Mouse (Mus musculus) limb, embryonic 14.5 days (tissue): ENCODE measurements at regions not wholly inside any gene's neighbourhood (a gene's known extent, or its start where the extent isn't known, plus 50 kb on each side); places are given as distances from the start of the nearest gene placed in this dataset.

ENCODE experiments used
- ATAC-seq: fragments of 200-750 bp; cut with Nextera tagmentation; 2 replicates; pipeline ENCODE4 v1.8.0; 2017; ENCODE audit warnings: low read depth, moderate number of reproducible peaks, moderate TSS enrichment; ENCODE audit not compliant: low FRiP score
- DNase-seq: peaks from one replicate; pipeline ENCODE4 v3.0.0-alpha.2; 2015; ENCODE audit warnings: low spot score
- H3K27ac ChIP-seq: fragments of 300-500 bp; sonication (generic); replicated peaks from 2 replicates; pipeline ENCODE4 v1.5.1; 2014; ENCODE audit warnings: low read depth, mild to moderate bottlenecking, low read length, moderate library complexity, mixed read lengths
- H3K27me3 ChIP-seq: fragments of 300-500 bp; sonication (generic); 2 replicates; pipeline ENCODE4 v1.6.1; 2014; ENCODE audit warnings: low read length, mixed read lengths; ENCODE audit not compliant: control insufficient read depth, insufficient read depth
- H3K36me3 ChIP-seq: fragments of 300-500 bp; sonication (generic); 2 replicates; pipeline ENCODE4 v1.6.1; 2014; ENCODE audit warnings: mild to moderate bottlenecking, low read length, moderate library complexity, mixed read lengths; ENCODE audit not compliant: control insufficient read depth, insufficient read depth
- H3K4me1 ChIP-seq: fragments of 300-500 bp; sonication (generic); 2 replicates; pipeline ENCODE4 v1.6.1; 2014; ENCODE audit warnings: antibody characterized with exemption, low read length, mixed read lengths; ENCODE audit not compliant: control insufficient read depth, insufficient read depth
- H3K4me2 ChIP-seq: fragments of 300-500 bp; sonication (generic); replicated peaks from 2 replicates; pipeline ENCODE4 v1.6.1; 2014; ENCODE audit warnings: low read depth, mild to moderate bottlenecking, low read length, moderate library complexity; ENCODE audit not compliant: severe bottlenecking
- H3K4me3 ChIP-seq: fragments of 300-500 bp; sonication (generic); replicated peaks from 2 replicates; pipeline ENCODE4 v1.5.1; 2014; ENCODE audit warnings: low read length
- H3K9ac ChIP-seq: fragments of 300-500 bp; sonication (generic); 2 replicates; pipeline ENCODE4 v1.6.1; 2014; ENCODE audit warnings: mild to moderate bottlenecking, low read depth, low read length, moderate library complexity; ENCODE audit not compliant: severe bottlenecking
- H3K9me3 ChIP-seq: fragments of 300-500 bp; sonication (generic); 2 replicates; pipeline ENCODE4 v1.6.1; 2016; ENCODE audit warnings: low read length; ENCODE audit not compliant: control insufficient read depth
- POLR2A ChIP-seq: fragments of 200-500 bp; IDR thresholded peaks from 2 replicates; pipeline ENCODE4 v1.8.0; 2012; ENCODE audit warnings: inconsistent platforms, mild to moderate bottlenecking, moderate library complexity, borderline replicate concordance; ENCODE audit not compliant: insufficient read depth, insufficient read length; ENCODE audit errors: extremely low read depth
- WGBS: fragments of 180-500 bp; shearing (Covaris S2); extraction: QIAGEN DNeasy Blood & Tissue Kit; methylation state at CpG from one replicate; pipeline ENCODE4 v1.1.7; 2014; 5-methylcytosine and 5-hydroxymethylcytosine counted together

DNA sequence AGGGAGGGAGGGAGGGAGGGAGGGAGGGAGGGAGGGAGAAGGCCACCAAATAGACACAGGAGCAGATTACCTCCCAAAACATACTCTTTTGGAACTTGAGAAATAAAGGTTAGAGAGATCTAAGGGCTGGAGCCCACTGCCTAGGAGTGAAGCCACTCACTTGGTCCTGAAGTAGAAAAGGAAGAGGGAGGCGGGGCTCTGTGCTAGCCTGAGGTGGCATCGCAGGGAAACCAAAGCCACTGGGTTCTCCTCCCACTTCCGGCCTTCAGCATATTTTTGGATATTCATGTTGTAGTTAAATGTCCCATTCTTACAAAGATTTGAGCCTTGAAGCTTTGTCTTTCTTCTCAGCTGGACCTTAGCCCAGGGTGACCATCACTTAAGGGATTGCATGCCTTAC lies 147.6 kb downstream of the Rpl14 start:
- H3K27me3 ChIP-seq = no peaks in the 10 kb centered on the region
- WGBS = 85% methylated on average over 3 of the region's 3 CpGs
- H3K4me1 ChIP-seq = peaks cover 5% of the 10 kb centered on the region; the same call in 1 of the 2 replicates
- no peak overlapping the region for H3K27ac ChIP-seq
- H3K9ac ChIP-seq = no peak overlapping the region
- H3K9me3 ChIP-seq = no peaks in the 10 kb centered on the region; the same call in 1 of the 2 replicates
- ATAC-seq = no peak
- no peak for TF ChIP-seq POLR2A
- H3K4me3 ChIP-seq = no peak overlapping the region
- DNase-seq = no peak
- H3K36me3 ChIP-seq = no peaks in the 10 kb centered on the region
- H3K4me2 ChIP-seq = no peak overlapping the region

DNA sequence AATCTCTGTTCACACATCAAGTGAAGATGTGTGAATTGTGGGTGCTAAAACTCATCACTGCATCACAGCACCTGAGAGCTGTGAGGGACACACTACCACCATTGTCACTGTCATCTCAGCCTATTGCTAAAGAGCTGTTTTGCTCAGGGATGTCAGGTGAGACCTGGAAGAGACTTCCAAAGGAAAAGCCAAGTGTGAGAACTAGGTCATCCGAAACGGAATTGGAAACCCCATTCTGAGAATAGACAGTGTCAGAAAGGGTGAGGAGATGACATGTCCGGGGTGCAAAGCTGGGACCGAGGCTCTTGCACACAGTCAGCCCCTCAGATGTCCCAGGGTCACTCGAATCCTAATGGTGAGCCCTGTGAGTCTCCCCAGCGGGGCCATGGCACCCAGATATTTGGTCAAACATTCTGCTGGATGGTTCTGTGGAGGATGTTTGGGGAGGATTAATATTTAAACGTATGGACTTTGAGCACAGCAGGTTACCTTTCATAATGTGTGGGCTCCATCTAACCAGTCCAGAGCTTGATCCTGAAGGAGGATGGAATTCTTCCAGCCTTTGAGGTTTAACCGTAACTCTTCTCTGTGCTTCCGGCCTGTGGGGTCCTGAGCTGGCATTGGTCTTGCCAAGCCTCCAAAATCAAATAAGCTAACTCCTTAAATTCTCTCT lies 150.3 kb downstream of the Rpl14 start:
- no peaks in the 10 kb centered on the region for H3K4me1 ChIP-seq
- WGBS = 89% methylated on average over 9 of the region's 9 CpGs
- H3K36me3 ChIP-seq = no peaks in the 10 kb centered on the region
- no peaks in the 10 kb centered on the region for H3K27me3 ChIP-seq
- H3K9ac ChIP-seq = no peak overlapping the region
- H3K4me3 ChIP-seq = no peak overlapping the region
- H3K9me3 ChIP-seq = no peaks in the 10 kb centered on the region; the same call in 1 of the 2 replicates
- H3K27ac ChIP-seq = no peak overlapping the region
- no peak for DNase-seq
- TF ChIP-seq POLR2A = no peak
- ATAC-seq = no peak
- no peak overlapping the region for H3K4me2 ChIP-seq

DNA sequence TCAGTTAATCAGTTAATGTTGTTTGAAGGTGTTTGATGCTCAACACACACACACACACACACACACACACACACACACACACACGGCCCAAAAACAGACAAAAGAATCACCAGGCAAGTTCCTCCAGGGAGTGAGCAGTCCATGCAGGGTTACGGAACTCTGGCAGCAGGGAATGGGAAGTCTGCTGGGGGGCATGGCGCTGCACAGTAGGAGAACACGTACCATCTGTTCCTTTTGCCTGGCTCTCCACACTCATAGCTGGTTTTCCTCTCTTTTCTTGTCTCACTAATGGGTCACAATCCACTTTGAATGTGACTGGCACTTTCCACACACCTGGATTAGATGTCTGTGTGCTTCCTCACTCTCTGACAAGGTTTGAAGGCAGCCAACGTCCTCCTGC lies 151.8 kb downstream of the Rpl14 start:
- no peak overlapping the region for H3K27ac ChIP-seq
- 67% methylated on average over 5 of the region's 5 CpGs for WGBS
- H3K27me3 ChIP-seq = no peaks in the 10 kb centered on the region
- ATAC-seq (no peak), DNase-seq (no peak)
- H3K4me2 ChIP-seq = no peak overlapping the region
- H3K9me3 ChIP-seq = 0 out of 2 replicates have a peak, but pooled peaks cover 2% of the 10 kb centered on the region
- no peak overlapping the region for H3K9ac ChIP-seq
- H3K4me3 ChIP-seq = no peak overlapping the region
- no peak for TF ChIP-seq POLR2A
- H3K36me3 ChIP-seq = no peaks in the 10 kb centered on the region
- no peaks in the 10 kb centered on the region for H3K4me1 ChIP-seq

DNA sequence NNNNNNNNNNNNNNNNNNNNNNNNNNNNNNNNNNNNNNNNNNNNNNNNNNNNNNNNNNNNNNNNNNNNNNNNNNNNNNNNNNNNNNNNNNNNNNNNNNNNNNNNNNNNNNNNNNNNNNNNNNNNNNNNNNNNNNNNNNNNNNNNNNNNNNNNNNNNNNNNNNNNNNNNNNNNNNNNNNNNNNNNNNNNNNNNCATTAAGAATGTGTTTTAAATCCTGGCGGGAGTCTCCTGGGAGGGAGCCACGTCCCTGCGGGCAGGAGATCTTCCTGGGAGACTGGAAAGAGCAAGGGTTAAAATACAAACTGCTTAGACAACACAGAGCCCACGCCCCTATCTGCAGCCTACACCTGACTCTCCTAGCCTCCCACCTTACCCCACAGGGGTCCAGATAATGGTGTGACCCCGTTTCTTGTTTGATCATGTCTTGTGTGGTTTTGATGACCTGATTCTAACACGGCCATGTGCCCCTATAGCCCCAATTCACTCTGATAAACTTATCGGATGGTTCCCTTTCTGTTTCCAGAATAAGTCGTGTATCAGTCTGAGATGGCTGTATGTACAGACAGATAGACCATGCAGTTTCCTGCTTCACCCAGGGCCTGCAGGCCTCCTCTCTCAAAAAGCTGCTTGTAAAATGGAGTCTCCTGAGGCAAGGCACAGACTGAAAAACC lies 160.8 kb downstream of the Rpl14 start:
- H3K36me3 ChIP-seq = no peaks in the 10 kb centered on the region
- no peak for DNase-seq
- no peak for ATAC-seq
- no peak overlapping the region for H3K27ac ChIP-seq
- no peak for TF ChIP-seq POLR2A
- WGBS = 23% methylated on average over 8 of the region's 8 CpGs
- H3K4me3 ChIP-seq = no peak overlapping the region
- H3K27me3 ChIP-seq = no peaks in the 10 kb centered on the region
- H3K9me3 ChIP-seq = 0 out of 2 replicates have a peak, but pooled peaks cover 1% of the 10 kb centered on the region
- H3K4me2 ChIP-seq = no peak overlapping the region
- H3K9ac ChIP-seq = no peak overlapping the region
- H3K4me1 ChIP-seq = peaks cover 30% of the 10 kb centered on the region

DNA sequence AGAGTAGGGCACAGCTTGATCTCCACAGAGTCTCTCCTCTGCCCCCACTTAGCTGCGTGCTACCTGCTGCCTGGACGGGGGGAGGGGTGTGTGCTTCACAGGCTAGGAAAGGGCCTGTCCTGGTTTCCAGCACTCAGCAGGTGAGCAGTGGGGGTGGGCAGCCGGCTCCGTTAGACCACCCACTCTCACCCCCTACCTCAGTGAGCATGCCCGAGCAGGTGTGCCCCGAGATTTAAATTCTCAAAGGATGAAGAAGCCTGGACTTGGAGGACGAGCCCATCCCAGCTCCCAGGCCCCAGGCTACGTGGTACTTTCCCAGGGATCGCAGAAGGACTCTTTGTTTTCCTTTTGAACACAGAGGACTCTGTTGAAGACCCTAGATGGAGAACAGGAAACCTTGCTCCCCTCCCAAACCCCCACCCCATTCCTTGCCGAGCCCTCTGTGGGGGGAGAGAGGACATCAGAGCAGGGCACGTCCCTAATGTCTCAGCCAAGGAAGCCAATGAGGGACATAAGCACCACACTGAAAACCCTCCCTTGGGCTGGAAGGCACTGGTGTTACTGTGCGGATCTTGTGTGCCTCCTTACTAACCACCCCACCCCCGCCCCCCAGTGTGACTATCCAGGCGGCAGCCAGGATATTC lies 161.5 kb downstream of the Rpl14 start:
- no peaks in the 10 kb centered on the region for H3K36me3 ChIP-seq
- TF ChIP-seq POLR2A = no peak
- DNase-seq (no peak), ATAC-seq (no peak)
- 0 out of 2 replicates have a peak overlapping the region, but pooled peaks have one; percentile 61 for H3K27ac ChIP-seq
- H3K9ac ChIP-seq = no peak overlapping the region
- no peaks in the 10 kb centered on the region for H3K27me3 ChIP-seq
- WGBS = 8% methylated on average over 13 of the region's 14 CpGs
- peaks cover 30% of the 10 kb centered on the region for H3K4me1 ChIP-seq
- H3K4me3 ChIP-seq = no peak overlapping the region
- no peak overlapping the region for H3K4me2 ChIP-seq
- no peaks in the 10 kb centered on the region for H3K9me3 ChIP-seq
